Comparison of ENCODE assay signal across 8 mouse cellular contexts in genomic region chr11:78168541-78169468, GRCm38 (mm10). TPM values are rescaled to one million over a fixed set of nuclear protein-coding genes. Genes with fewer than 3 reads are reported as not detected.
DNase-seq lines count a peak whose midpoint lies in the region; ATAC-seq and TF ChIP-seq lines count a peak whose summit lies in the region.

No protein-coding gene starts in this region.

- no peak overlapping the region for H3K9ac ChIP-seq in kidney, postnatal 0 days (ENCODE audit: low read depth, low read length)

- no peak for ATAC-seq in kidney, postnatal 0 days (replicated peaks; ENCODE audit: low FRiP score, low read depth)
- peak; percentile 28 to 54; a peak in 3 of 4 replicates for ATAC-seq in hematopoietic stem cell, adult 5-6 weeks (replicated peaks in 1 of 2; ENCODE audit: insufficient read depth in 1 of 2, low FRiP score in 2 of 2, low TSS enrichment in 1 of 2, low read depth in 1 of 2, poor library complexity in 2 of 2, severe bottlenecking in 2 of 2)

- H3K27ac ChIP-seq in kidney, postnatal 0 days, result no peak overlapping the region

- H3K4me1 ChIP-seq in kidney, postnatal 0 days (replicated peaks; ENCODE audit: insufficient read depth, low read length), result peaks cover 9% of the 10 kb centered on the region
- H3K4me1 ChIP-seq in megakaryocyte, embryonic 14.5 days, result peaks cover 59% of the 10 kb centered on the region

- 58% methylated on average over 19 of the region's 19 CpGs for WGBS in kidney, postnatal 0 days

- H3K4me2 ChIP-seq in kidney, postnatal 0 days (ENCODE audit: low read length), result peak overlapping the region; percentile 9; the same call in 1 of the 2 replicates

- no peaks in the 10 kb centered on the region for H3K27me3 ChIP-seq in kidney, postnatal 0 days (ENCODE audit: insufficient read depth, low read length)
- H3K27me3 ChIP-seq in megakaryocyte, embryonic 14.5 days (replicated peaks), result peaks cover 27% of the 10 kb centered on the region

- no peak overlapping the region for H3K4me3 ChIP-seq in kidney, postnatal 0 days (replicated peaks; ENCODE audit: low read depth, low read length)
- peak overlapping the region; percentile 19 for H3K4me3 ChIP-seq in megakaryocyte, embryonic 14.5 days (replicated peaks)

- no peak for DNase-seq in kidney, postnatal 0 days (ENCODE audit: low spot score)
- no peak for DNase-seq in kidney, adult 11 months
- peak; percentile 78 to 87 for DNase-seq in thymus, postnatal 36 days
- DNase-seq in gastrocnemius, postnatal 25 days, result no peak
- no peak for DNase-seq in ovary, postnatal 36 days (ENCODE audit: low spot score)
- DNase-seq in urinary bladder, postnatal 25 days (ENCODE audit: low spot score), result no peak

- no peaks in the 10 kb centered on the region for H3K9me3 ChIP-seq in kidney, postnatal 0 days (replicated peaks; ENCODE audit: low read length)
- no peaks in the 10 kb centered on the region for H3K9me3 ChIP-seq in megakaryocyte, embryonic 14.5 days

- no peak for TF ChIP-seq CTCF in kidney, postnatal 0 days (IDR thresholded peaks at IDR 0.05; ENCODE audit: low read depth)

- H3K36me3 ChIP-seq in kidney, postnatal 0 days (ENCODE audit: insufficient read depth, low read length), result peaks cover 5% of the 10 kb centered on the region; the same call in 1 of the 2 replicates
- H3K36me3 ChIP-seq in megakaryocyte, embryonic 14.5 days (replicated peaks; ENCODE audit: low read length), result peaks cover 32% of the 10 kb centered on the region

RNA-seq across cellular contexts. Expression of gene Traf4, which starts 3.4 kb away (rescaled TPM):
- 79.2 and 79.6 TPM in 2 replicates for polyA plus RNA-seq in kidney, postnatal 0 days (2015; fragmentation: Nextera tagmentation; extraction: Ambion mirVana)
- 13.5 and 16.3 TPM in 2 replicates for total RNA-seq in hematopoietic stem cell, adult 5-6 weeks (2017)
- 4.8 and 6.3 TPM in 2 replicates for polyA plus RNA-seq in megakaryocyte, embryonic 14.5 days (2012; ENCODE audit: insufficient read depth, low replicate concordance)
- total RNA-seq in gastrocnemius, postnatal 25 days (2021), result 1 to 10 TPM; 2.9 to 4.0 TPM

RNA-seq across cellular contexts. Expression of gene Nek8, which starts 7.7 kb away (rescaled TPM):
- 18.2 and 19.9 TPM in 2 replicates for polyA plus RNA-seq in kidney, postnatal 0 days (2015; fragmentation: Nextera tagmentation; extraction: Ambion mirVana)
- 4.6 and 4.8 TPM in 2 replicates for total RNA-seq in hematopoietic stem cell, adult 5-6 weeks (2017)
- 1.3 and 2.2 TPM in 2 replicates for polyA plus RNA-seq in megakaryocyte, embryonic 14.5 days (2012; ENCODE audit: insufficient read depth, low replicate concordance)
- 1 to 10 TPM in 1 of 2 experiments, under 1 TPM in 1; 0.99 to 1.2 TPM for total RNA-seq in gastrocnemius, postnatal 25 days (2021)

RNA-seq across cellular contexts. Expression of gene Tlcd1, which starts 7.7 kb away (rescaled TPM):
- 43.4 and 46.6 TPM in 2 replicates for polyA plus RNA-seq in kidney, postnatal 0 days (2015; fragmentation: Nextera tagmentation; extraction: Ambion mirVana)
- 4.7 and 5.2 TPM in 2 replicates for total RNA-seq in hematopoietic stem cell, adult 5-6 weeks (2017)
- 35.9 and 67.9 TPM in 2 replicates for polyA plus RNA-seq in megakaryocyte, embryonic 14.5 days (2012; ENCODE audit: insufficient read depth, low replicate concordance)
- 1 to 10 TPM; 1.9 to 2.4 TPM for total RNA-seq in gastrocnemius, postnatal 25 days (2021)

RNA-seq across cellular contexts. Expression of gene Rpl23a, which starts 14.6 kb away (rescaled TPM):
- 1,409 and 1,636 TPM in 2 replicates for polyA plus RNA-seq in kidney, postnatal 0 days (2015; fragmentation: Nextera tagmentation; extraction: Ambion mirVana)
- total RNA-seq in hematopoietic stem cell, adult 5-6 weeks (2017), result 3,301 and 3,769 TPM in 2 replicates
- 151 and 1,521 TPM in 2 replicates for polyA plus RNA-seq in megakaryocyte, embryonic 14.5 days (2012; ENCODE audit: insufficient read depth, low replicate concordance)
- total RNA-seq in gastrocnemius, postnatal 25 days (2021), result 100 to 1,000 TPM; 715 to 745 TPM

RNA-seq across cellular contexts. Expression of gene Rab34, which starts 19.4 kb away (rescaled TPM):
- polyA plus RNA-seq in kidney, postnatal 0 days (2015; fragmentation: Nextera tagmentation; extraction: Ambion mirVana), result 129 and 131 TPM in 2 replicates
- total RNA-seq in hematopoietic stem cell, adult 5-6 weeks (2017), result 1.1 and 3.2 TPM in 2 replicates
- 4.5 TPM in 1 of 2 replicates, not detected in the other for polyA plus RNA-seq in megakaryocyte, embryonic 14.5 days (2012; ENCODE audit: insufficient read depth, low replicate concordance)
- 1 to 10 TPM; 5.0 to 7.3 TPM for total RNA-seq in gastrocnemius, postnatal 25 days (2021)

Comparison
In these comparisons a context has a peak if more than half of its experiments do, and no peak if none do; other contexts are left out.
1. DNase-seq: peak in thymus, postnatal 36 days (2 of 2); none in kidney, postnatal 0 days (single experiment), kidney, adult 11 months (single experiment), gastrocnemius, postnatal 25 days (single experiment), ovary, postnatal 36 days (single experiment) and urinary bladder, postnatal 25 days (single experiment).